Mouse (Mus musculus): ENCODE data around the gene Elovl5. TPM values are rescaled to one million over a fixed set of nuclear protein-coding genes. Genes with fewer than 3 reads are reported as not detected.

The Elovl5 gene
- polyA plus RNA-seq, 1 experiment from 2014 or later: 96.1 TPM

DNA sequence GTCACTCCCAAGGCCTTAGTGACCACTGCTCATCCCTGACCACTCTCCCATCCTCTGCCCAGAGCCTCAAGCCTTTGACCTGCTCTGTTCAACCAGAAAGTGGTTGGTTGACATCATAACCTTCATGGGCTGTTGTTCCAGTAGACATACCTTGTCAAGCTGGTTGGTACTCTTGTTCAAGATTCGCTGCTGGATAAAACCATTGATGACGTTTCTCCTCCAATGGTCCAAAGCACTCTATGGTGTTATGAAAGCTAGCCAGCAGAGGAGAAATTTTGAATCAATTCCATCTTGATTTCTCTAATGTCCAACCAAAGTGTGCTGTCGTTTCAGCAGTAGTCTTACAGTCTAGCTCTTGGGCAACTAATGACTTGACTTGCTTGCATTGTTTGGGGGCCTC is 27.0 kb downstream of the Elovl5 start:
- H3K27me3 ChIP-seq (ENCODE audit: control insufficient read depth, insufficient read depth, low read length): no peaks in the 10 kb centered on the region
- H3K9me3 ChIP-seq (ENCODE audit: control insufficient read depth, low read length): no peaks in the 10 kb centered on the region
- H3K4me1 ChIP-seq (ENCODE audit: control insufficient read depth, insufficient read depth, low read length): peaks cover 1% of the 10 kb centered on the region; the same call in 1 of the 2 replicates
- 92% methylated on average over 3 of the region's 3 CpGs for WGBS
- no peak overlapping the region for H3K4me3 ChIP-seq (ENCODE audit: low read depth, low read length)
- ATAC-seq (ENCODE audit: insufficient read depth, low FRiP score, low TSS enrichment) (no peak), DNase-seq (ENCODE audit: low spot score) (no peak)
- no peaks in the 10 kb centered on the region for H3K36me3 ChIP-seq (ENCODE audit: control insufficient read depth, insufficient read depth, low read length)
- H3K27ac ChIP-seq (ENCODE audit: low read depth, low read length): no peak overlapping the region
- H3K4me2 ChIP-seq (ENCODE audit: low read depth): no peak overlapping the region
- H3K9ac ChIP-seq (ENCODE audit: low read length): no peak overlapping the region

- Histone ChIP-seq H3K4me2 (ENCODE audit: low read depth) (no peak overlapping the region), H3K4me1 (ENCODE audit: control insufficient read depth, insufficient read depth, low read length) (peaks cover 2% of the 10 kb centered on the region; the same call in 1 of the 2 replicates), H3K27me3 (ENCODE audit: control insufficient read depth, insufficient read depth, low read length) (no peaks in the 10 kb centered on the region), H3K36me3 (ENCODE audit: control insufficient read depth, insufficient read depth, low read length) (no peaks in the 10 kb centered on the region), H3K27ac (ENCODE audit: low read depth, low read length) (no peak overlapping the region), H3K9me3 (ENCODE audit: control insufficient read depth, low read length) (no peaks in the 10 kb centered on the region), H3K9ac (ENCODE audit: low read length) (no peak overlapping the region), H3K4me3 (ENCODE audit: low read depth, low read length) (no peak overlapping the region)
- DNase-seq (ENCODE audit: low spot score): no peak
- WGBS: 86% methylated on average over 6 of the region's 6 CpGs
- no peak for ATAC-seq (ENCODE audit: insufficient read depth, low FRiP score, low TSS enrichment)
Observed at GRCm38 (mm10) chr9:77945792-77946666, 28.9 kb downstream of the Elovl5 start.

DNA sequence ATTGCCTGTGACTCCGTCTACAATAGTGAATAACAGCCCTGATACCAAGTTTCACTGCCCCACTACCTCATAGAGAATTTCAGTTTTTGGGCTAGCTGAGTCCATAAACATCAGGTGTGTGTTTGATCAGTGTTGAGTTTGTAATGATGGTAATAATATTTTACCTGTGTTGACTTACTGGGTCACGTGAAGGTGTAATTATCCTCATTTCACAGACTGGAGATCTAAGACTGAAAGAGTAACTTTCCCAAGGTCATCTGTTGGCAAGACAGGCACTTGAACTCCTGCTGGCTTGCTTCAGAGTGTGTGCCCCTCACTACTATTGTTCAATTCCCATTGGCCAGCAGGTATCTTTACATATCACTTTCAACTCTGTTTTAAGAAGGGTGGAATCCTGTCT is 31.1 kb downstream of the Elovl5 start:
- H3K27ac ChIP-seq (ENCODE audit: low read depth, low read length): no peak overlapping the region
- no peak overlapping the region for H3K4me3 ChIP-seq (ENCODE audit: low read depth, low read length)
- H3K9me3 ChIP-seq (ENCODE audit: control insufficient read depth, low read length): no peaks in the 10 kb centered on the region
- no peak for DNase-seq (ENCODE audit: low spot score)
- peaks cover 2% of the 10 kb centered on the region; the same call in 1 of the 2 replicates for H3K4me1 ChIP-seq (ENCODE audit: control insufficient read depth, insufficient read depth, low read length)
- 84% methylated on average over 2 of the region's 2 CpGs for WGBS
- no peak for ATAC-seq (ENCODE audit: insufficient read depth, low FRiP score, low TSS enrichment)
- H3K4me2 ChIP-seq (ENCODE audit: low read depth): no peak overlapping the region
- H3K9ac ChIP-seq (ENCODE audit: low read length): no peak overlapping the region
- H3K27me3 ChIP-seq (ENCODE audit: control insufficient read depth, insufficient read depth, low read length): no peaks in the 10 kb centered on the region
- no peaks in the 10 kb centered on the region for H3K36me3 ChIP-seq (ENCODE audit: control insufficient read depth, insufficient read depth, low read length)

DNA sequence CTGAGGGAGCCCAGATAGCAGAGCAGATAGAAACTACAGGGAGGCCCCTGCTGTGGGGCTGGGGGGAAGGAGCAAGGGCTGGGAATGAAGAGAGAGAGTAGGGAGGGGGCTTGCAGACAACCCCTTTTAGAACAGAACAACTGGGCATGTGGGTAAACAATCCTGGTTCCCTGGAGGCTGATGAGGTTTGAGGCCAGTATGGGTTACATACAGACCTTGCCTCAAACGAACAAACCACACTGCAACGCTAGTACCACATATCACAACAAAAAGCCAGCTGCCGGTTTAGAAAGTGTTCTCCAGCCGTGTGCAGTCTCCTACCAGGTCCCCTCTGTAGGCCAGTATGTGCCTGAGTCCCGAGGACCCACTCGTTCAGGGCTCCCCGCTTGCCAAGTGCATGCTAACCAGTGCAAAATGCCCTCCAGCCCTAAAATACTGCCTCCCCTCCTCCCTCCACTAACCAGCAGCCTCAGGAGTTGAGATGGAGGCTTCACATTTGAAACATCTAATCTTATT is 32.6 kb downstream of the Elovl5 start:
- Histone ChIP-seq H3K9me3 (ENCODE audit: control insufficient read depth, low read length) (no peaks in the 10 kb centered on the region), H3K4me1 (ENCODE audit: control insufficient read depth, insufficient read depth, low read length) (peaks cover 2% of the 10 kb centered on the region; the same call in 1 of the 2 replicates), H3K9ac (ENCODE audit: low read length) (no peak overlapping the region), H3K27me3 (ENCODE audit: control insufficient read depth, insufficient read depth, low read length) (no peaks in the 10 kb centered on the region), H3K36me3 (ENCODE audit: control insufficient read depth, insufficient read depth, low read length) (no peaks in the 10 kb centered on the region), H3K4me2 (ENCODE audit: low read depth) (no peak overlapping the region), H3K4me3 (ENCODE audit: low read depth, low read length) (no peak overlapping the region), H3K27ac (ENCODE audit: low read depth, low read length) (no peak overlapping the region)
- no peak for ATAC-seq (ENCODE audit: insufficient read depth, low FRiP score, low TSS enrichment)
- no peak for DNase-seq (ENCODE audit: low spot score)
- 38% methylated on average over 7 of the region's 7 CpGs for WGBS

DNA sequence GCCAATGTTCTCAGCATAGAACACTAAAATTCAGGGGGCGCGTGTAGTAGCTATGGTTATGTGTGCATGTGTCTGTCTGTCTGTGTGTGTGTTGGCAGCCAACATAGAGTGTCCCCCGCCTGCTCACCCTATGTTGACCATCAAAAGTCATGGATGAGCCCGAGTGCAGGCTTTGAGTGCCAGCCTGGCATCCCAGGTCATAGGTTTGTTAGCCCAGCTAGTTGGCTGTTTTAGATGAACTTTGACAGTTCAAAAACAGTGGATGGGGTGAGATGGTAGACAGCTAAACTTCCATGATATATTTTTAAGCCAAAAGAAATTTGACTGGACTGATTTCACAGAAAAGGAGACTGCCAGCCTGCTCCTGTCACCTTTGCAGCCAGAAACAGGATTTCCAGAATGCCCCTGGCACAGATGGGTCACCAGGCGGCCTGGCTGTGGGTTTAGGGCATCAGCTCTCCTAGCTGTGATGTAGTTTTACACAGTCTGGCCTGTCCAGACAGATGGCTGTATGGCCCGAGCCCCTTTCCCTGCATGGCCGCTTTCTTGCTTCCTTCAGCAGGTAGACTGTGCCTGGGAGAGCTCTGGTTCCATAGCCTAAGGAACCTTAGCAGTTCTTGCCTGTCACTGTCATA is 33.8 kb downstream of the Elovl5 start:
- Histone ChIP-seq H3K4me2 (ENCODE audit: low read depth) (no peak overlapping the region), H3K4me1 (ENCODE audit: control insufficient read depth, insufficient read depth, low read length) (peaks cover 2% of the 10 kb centered on the region; the same call in 1 of the 2 replicates), H3K4me3 (ENCODE audit: low read depth, low read length) (no peak overlapping the region), H3K36me3 (ENCODE audit: control insufficient read depth, insufficient read depth, low read length) (no peaks in the 10 kb centered on the region), H3K9ac (ENCODE audit: low read length) (no peak overlapping the region), H3K27me3 (ENCODE audit: control insufficient read depth, insufficient read depth, low read length) (no peaks in the 10 kb centered on the region), H3K9me3 (ENCODE audit: control insufficient read depth, low read length) (no peaks in the 10 kb centered on the region), H3K27ac (ENCODE audit: low read depth, low read length) (no peak overlapping the region)
- 84% methylated on average over 7 of the region's 7 CpGs for WGBS
- ATAC-seq (ENCODE audit: insufficient read depth, low FRiP score, low TSS enrichment) (no peak), DNase-seq (ENCODE audit: low spot score) (no peak)

GRCm38 (mm10) chr9:77951971-77952370 is 34.8 kb downstream of the Elovl5 start:
- Histone ChIP-seq H3K4me2 (ENCODE audit: low read depth) (no peak overlapping the region), H3K36me3 (ENCODE audit: control insufficient read depth, insufficient read depth, low read length) (no peaks in the 10 kb centered on the region), H3K4me3 (ENCODE audit: low read depth, low read length) (no peak overlapping the region), H3K4me1 (ENCODE audit: control insufficient read depth, insufficient read depth, low read length) (peaks cover 2% of the 10 kb centered on the region; the same call in 1 of the 2 replicates), H3K9me3 (ENCODE audit: control insufficient read depth, low read length) (no peaks in the 10 kb centered on the region), H3K27me3 (ENCODE audit: control insufficient read depth, insufficient read depth, low read length) (no peaks in the 10 kb centered on the region), H3K27ac (ENCODE audit: low read depth, low read length) (no peak overlapping the region), H3K9ac (ENCODE audit: low read length) (no peak overlapping the region)
- ATAC-seq (ENCODE audit: insufficient read depth, low FRiP score, low TSS enrichment) (no peak), DNase-seq (ENCODE audit: low spot score) (no peak)
- 75% methylated on average over 7 of the region's 7 CpGs for WGBS

GRCm38 (mm10) chr9:77953053-77953452 is 35.9 kb downstream of the Elovl5 start:
- H3K36me3 ChIP-seq (ENCODE audit: control insufficient read depth, insufficient read depth, low read length): no peaks in the 10 kb centered on the region
- H3K27me3 ChIP-seq (ENCODE audit: control insufficient read depth, insufficient read depth, low read length): no peaks in the 10 kb centered on the region
- 45% methylated on average over 8 of the region's 8 CpGs for WGBS
- H3K4me3 ChIP-seq (ENCODE audit: low read depth, low read length): no peak overlapping the region
- H3K4me1 ChIP-seq (ENCODE audit: control insufficient read depth, insufficient read depth, low read length): peaks cover 2% of the 10 kb centered on the region; the same call in 1 of the 2 replicates
- no peaks in the 10 kb centered on the region for H3K9me3 ChIP-seq (ENCODE audit: control insufficient read depth, low read length)
- no peak overlapping the region for H3K4me2 ChIP-seq (ENCODE audit: low read depth)
- ATAC-seq (ENCODE audit: insufficient read depth, low FRiP score, low TSS enrichment) (no peak), DNase-seq (ENCODE audit: low spot score) (no peak)
- H3K27ac ChIP-seq (ENCODE audit: low read depth, low read length): no peak overlapping the region
- H3K9ac ChIP-seq (ENCODE audit: low read length): no peak overlapping the region

GRCm38 (mm10) chr9:77954496-77954895 is 37.3 kb downstream of the Elovl5 start:
- Histone ChIP-seq H3K9ac (ENCODE audit: low read length) (no peak overlapping the region), H3K36me3 (ENCODE audit: control insufficient read depth, insufficient read depth, low read length) (no peaks in the 10 kb centered on the region), H3K27ac (ENCODE audit: low read depth, low read length) (no peak overlapping the region), H3K4me2 (ENCODE audit: low read depth) (no peak overlapping the region), H3K4me1 (ENCODE audit: control insufficient read depth, insufficient read depth, low read length) (peaks cover 2% of the 10 kb centered on the region; the same call in 1 of the 2 replicates), H3K4me3 (ENCODE audit: low read depth, low read length) (no peak overlapping the region), H3K27me3 (ENCODE audit: control insufficient read depth, insufficient read depth, low read length) (no peaks in the 10 kb centered on the region), H3K9me3 (ENCODE audit: control insufficient read depth, low read length) (no peaks in the 10 kb centered on the region)
- 86% methylated on average over 7 of the region's 7 CpGs for WGBS
- ATAC-seq (ENCODE audit: insufficient read depth, low FRiP score, low TSS enrichment): no peak
- DNase-seq (ENCODE audit: low spot score): no peak

All from neural tube, embryonic 11.5 days (tissue).